Mouse (Mus musculus) embryonic facial prominence, embryonic 11.5 days (tissue): ENCODE data around the gene Aldh3b2. TPM values are rescaled to one million over a fixed set of nuclear protein-coding genes. Genes with fewer than 3 reads are reported as not detected.
A peak's percentile ranks its signal among the peaks of the same experiment; 100 is the strongest.
"Not testable (repeated sequence)": the region's sequence is repeated elsewhere in the genome, so short reads cannot be mapped to it uniquely, and the experiment has no call there.

ENCODE experiments used
- ATAC-seq: fragments of 200-750 bp; cut with Nextera tagmentation; replicated peaks from 2 replicates; pipeline ENCODE4 v1.8.0; 2017; ENCODE audit warnings: low read depth; ENCODE audit not compliant: insufficient number of reproducible peaks, low FRiP score, low TSS enrichment
- DNase-seq: peaks from one replicate; pipeline ENCODE4 v3.0.0-alpha.2; 2015; ENCODE audit warnings: low spot score
- H3K27ac ChIP-seq: fragments of 300-500 bp; sonication (generic); replicated peaks from 2 replicates; pipeline ENCODE4 v1.5.1; 2014; ENCODE audit warnings: mild to moderate bottlenecking, low read depth, low read length, control low read depth
- H3K27me3 ChIP-seq: fragments of 300-500 bp; sonication (generic); 2 replicates; pipeline ENCODE4 v1.6.1; 2014; ENCODE audit warnings: mild to moderate bottlenecking, low read length, moderate library complexity, mixed read lengths; ENCODE audit not compliant: control insufficient read depth, insufficient read depth
- H3K36me3 ChIP-seq: fragments of 300-500 bp; sonication (generic); replicated peaks from 2 replicates; pipeline ENCODE4 v1.6.1; 2014; ENCODE audit warnings: low read depth, mild to moderate bottlenecking, low read length, moderate library complexity, mixed read lengths; ENCODE audit not compliant: control insufficient read depth, insufficient read depth
- H3K4me1 ChIP-seq: fragments of 300-500 bp; sonication (generic); 2 replicates; pipeline ENCODE4 v1.6.1; 2014; ENCODE audit warnings: low read length, mixed read lengths; ENCODE audit not compliant: control insufficient read depth, insufficient read depth
- H3K4me2 ChIP-seq: fragments of 300-500 bp; sonication (generic); 2 replicates; pipeline ENCODE4 v1.6.1; 2014; ENCODE audit warnings: low read depth, mild to moderate bottlenecking, control low read depth, low read length, moderate library complexity
- H3K4me3 ChIP-seq: fragments of 300-500 bp; sonication (generic); 2 replicates; pipeline ENCODE4 v1.5.1; 2014; ENCODE audit warnings: low read depth, low read length, control low read depth
- H3K9ac ChIP-seq: fragments of 300-500 bp; sonication (generic); replicated peaks from 2 replicates; pipeline ENCODE4 v1.6.1; 2014; ENCODE audit warnings: mild to moderate bottlenecking, control low read depth, low read length
- H3K9me3 ChIP-seq: fragments of 300-500 bp; sonication (generic); replicated peaks from 2 replicates; pipeline ENCODE4 v1.6.1; 2016; ENCODE audit warnings: mild to moderate bottlenecking, low read length, inconsistent platforms, mixed read lengths; ENCODE audit not compliant: control insufficient read depth
- WGBS: fragments of 180-500 bp; shearing (Covaris S2); extraction: QIAGEN DNeasy Blood & Tissue Kit; methylation state at CpG from one replicate; pipeline ENCODE4 v1.1.7; 2014; 5-methylcytosine and 5-hydroxymethylcytosine counted together
- polyA plus RNA-seq: library from polyadenylated mRNA; unstranded; fragments of >200 nt; fragmentation: Nextera tagmentation; extraction: Ambion mirVana; gene quantifications from 2 replicates; pipeline ENCODE4 v1.2.1, GENCODE M21; 2014

Aldh3b2 gene
- polyA plus RNA-seq, 1 experiment from 2014 or later = 1.6 TPM

DNA sequence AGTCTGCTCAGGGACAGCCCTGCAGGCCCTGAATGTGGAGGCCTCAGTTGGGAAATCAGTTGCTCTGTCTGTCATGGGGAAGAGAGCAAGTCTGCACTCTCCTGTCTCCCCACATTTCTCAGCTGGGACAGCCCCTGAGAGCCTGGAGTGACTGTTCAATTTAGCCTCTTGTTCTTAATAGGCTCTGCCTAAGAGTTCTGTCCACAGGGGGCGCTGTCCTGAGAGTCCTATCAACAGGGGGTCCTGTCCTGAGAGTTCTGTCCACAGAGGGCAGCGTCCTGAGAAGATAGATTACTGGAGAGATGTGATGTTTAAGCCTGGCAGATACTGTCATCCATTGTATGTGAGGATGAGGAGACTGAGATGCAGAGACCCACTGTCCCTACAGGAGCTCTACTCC is 9.7 kb upstream of the Aldh3b2 start:
- no peaks in the 10 kb centered on the region for H3K36me3 ChIP-seq
- no peaks in the 10 kb centered on the region for H3K27me3 ChIP-seq
- no peaks in the 10 kb centered on the region for H3K9me3 ChIP-seq
- H3K9ac ChIP-seq = no peak overlapping the region
- WGBS = 18% methylated on average over 2 of the region's 2 CpGs
- no peak overlapping the region for H3K4me3 ChIP-seq
- no peaks in the 10 kb centered on the region for H3K4me1 ChIP-seq
- no peak overlapping the region for H3K4me2 ChIP-seq
- no peak overlapping the region for H3K27ac ChIP-seq
- no peak for ATAC-seq
- peak; percentile 29 for DNase-seq

DNA sequence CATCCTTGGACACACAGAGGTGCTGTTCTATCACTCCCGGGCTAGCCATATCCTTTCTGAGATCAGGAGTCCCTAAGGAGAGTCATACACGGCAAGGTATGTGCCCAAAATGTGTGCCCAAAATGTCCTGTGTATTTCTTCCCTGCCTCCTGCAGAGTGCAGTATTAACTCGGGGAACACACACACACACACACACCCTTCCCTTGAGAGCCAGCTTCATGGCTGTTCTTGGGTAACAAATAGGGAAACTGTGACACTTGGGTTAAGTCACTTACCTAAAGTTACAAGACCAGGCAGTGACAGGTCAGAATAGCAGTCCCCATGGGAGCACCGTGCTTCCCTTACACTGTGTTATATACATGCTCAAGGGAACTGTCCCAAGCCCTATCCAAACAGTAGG is 8.1 kb upstream of the Aldh3b2 start:
- no peak for DNase-seq
- no peaks in the 10 kb centered on the region for H3K9me3 ChIP-seq
- no peak overlapping the region for H3K27ac ChIP-seq
- ATAC-seq = no peak
- H3K36me3 ChIP-seq = no peaks in the 10 kb centered on the region
- H3K4me3 ChIP-seq = no peak overlapping the region
- no peak overlapping the region for H3K4me2 ChIP-seq
- H3K4me1 ChIP-seq = no peaks in the 10 kb centered on the region
- no peaks in the 10 kb centered on the region for H3K27me3 ChIP-seq
- H3K9ac ChIP-seq = no peak overlapping the region
- WGBS = 69% methylated on average over 4 of the region's 4 CpGs

DNA sequence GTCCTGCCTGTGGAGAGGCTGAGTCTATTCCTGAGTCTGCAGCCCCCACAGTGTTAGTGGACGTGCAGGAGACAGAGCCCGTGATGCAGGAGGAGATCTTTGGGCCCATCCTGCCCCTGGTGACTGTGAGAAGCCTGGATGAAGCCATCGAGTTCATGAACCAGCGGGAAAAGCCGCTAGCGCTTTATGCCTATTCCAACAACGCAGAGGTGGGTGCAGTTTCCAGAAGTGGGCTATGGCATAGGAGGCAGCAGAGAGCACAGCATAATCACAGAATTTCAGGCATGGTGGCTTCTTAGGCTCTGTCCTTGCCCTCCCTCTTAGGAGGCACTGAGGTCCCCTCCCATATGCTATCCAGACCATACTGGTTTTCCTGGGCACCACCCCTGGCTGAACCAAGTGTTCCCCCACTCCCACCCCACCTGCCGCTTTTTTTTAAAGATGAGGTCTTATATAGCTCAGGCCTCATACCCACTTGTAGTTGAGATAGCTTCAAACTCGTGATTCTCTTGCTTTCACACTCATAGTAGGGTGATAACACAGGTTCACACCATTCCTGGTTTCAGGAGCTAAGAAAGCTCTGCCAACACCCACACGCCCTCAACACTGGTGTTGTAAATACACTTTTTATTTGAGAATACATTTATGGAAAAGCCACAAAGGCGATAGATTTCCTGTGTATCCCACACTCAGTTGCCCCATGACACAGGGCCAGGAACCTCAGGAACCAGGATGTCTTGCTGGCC is 5.6 kb upstream of the Aldh3b2 start:
- no peaks in the 10 kb centered on the region for H3K9me3 ChIP-seq
- 77% methylated on average over 11 of the region's 11 CpGs for WGBS
- DNase-seq = peak; percentile 21
- H3K4me2 ChIP-seq = no peak overlapping the region
- H3K27ac ChIP-seq = no peak overlapping the region
- H3K4me3 ChIP-seq = no peak overlapping the region
- H3K4me1 ChIP-seq = no peaks in the 10 kb centered on the region
- H3K27me3 ChIP-seq = no peaks in the 10 kb centered on the region
- ATAC-seq = no peak
- H3K36me3 ChIP-seq = no peaks in the 10 kb centered on the region
- no peak overlapping the region for H3K9ac ChIP-seq

DNA sequence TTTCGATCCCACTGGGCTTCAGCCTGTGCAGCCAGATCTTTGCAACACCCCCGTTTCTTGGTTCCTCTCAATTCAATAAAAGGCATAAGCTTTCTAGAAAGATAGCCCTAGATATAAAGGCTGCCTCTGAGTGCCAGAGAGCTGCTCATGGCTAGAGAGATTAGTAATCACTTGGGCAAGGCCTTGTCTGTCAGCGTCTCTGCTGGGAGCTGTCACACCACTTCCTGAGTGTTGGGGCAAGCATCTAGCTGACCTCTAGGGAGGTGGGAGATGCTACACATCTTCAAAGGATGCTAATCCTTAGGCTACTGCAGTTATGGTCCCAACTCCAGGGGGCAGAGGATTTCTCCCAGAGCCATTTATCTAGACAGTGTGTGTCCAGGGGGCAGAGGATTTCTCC is 4.9 kb upstream of the Aldh3b2 start:
- WGBS = 65% methylated on average over 3 of the region's 3 CpGs
- Histone ChIP-seq H3K27ac (no peak overlapping the region), H3K4me3 (no peak overlapping the region), H3K4me2 (no peak overlapping the region), H3K9ac (no peak overlapping the region), H3K36me3 (no peaks in the 10 kb centered on the region), H3K4me1 (no peaks in the 10 kb centered on the region), H3K9me3 (no peaks in the 10 kb centered on the region), H3K27me3 (no peaks in the 10 kb centered on the region)
- no peak for DNase-seq
- no peak for ATAC-seq

DNA sequence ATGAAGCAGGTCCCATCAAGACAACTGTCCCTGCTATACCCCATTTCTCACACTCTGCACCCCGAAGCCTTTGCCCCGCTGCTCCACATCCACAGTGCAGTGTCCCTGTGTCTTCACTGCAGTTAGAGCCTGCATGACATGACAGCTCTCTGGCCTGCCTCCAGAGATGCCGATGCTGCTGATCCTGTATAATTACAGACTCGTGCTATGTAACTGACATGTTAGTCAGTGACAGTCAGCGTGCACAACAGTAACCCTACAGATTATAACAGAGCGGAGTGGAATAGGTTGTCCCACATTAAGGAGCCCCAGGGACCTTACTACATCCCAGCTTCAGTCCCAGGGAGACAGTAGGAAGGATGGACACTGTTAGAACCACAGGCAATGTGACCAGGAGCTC is 2.5 kb downstream of the Aldh3b2 start:
- H3K27ac ChIP-seq, H3K36me3 ChIP-seq, H3K27me3 ChIP-seq, H3K4me3 ChIP-seq, H3K4me1 ChIP-seq, H3K9ac ChIP-seq, H3K4me2 ChIP-seq, DNase-seq, ATAC-seq, H3K9me3 ChIP-seq: not testable (repeated sequence)
- WGBS = 82% methylated on average over 6 of the region's 6 CpGs

DNA sequence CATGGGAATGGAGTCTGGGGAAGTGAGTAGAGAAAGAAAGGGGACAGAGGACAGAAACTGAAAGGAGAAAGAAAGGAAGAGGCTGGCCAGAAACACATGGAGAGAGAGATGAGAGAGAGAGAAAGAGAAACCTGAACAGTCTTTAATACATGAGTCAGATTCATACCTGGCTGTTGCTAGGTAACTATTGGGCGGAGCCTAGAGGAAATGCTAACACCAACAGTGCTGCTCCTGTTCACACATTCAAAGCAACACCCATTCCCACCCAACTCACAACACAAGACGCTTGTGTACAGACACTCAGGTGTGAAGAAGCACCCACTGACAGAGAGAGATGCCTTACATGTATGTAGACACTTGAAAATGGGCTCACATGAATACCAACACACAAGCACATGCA is 3.7 kb downstream of the Aldh3b2 start:
- no peak overlapping the region for H3K4me2 ChIP-seq
- H3K4me1 ChIP-seq = no peaks in the 10 kb centered on the region
- H3K36me3 ChIP-seq = no peaks in the 10 kb centered on the region
- no peak overlapping the region for H3K4me3 ChIP-seq
- no peaks in the 10 kb centered on the region for H3K9me3 ChIP-seq
- no peak for DNase-seq
- WGBS = 79% methylated on average over 2 of the region's 2 CpGs
- H3K9ac ChIP-seq = no peak overlapping the region
- no peaks in the 10 kb centered on the region for H3K27me3 ChIP-seq
- no peak for ATAC-seq
- H3K27ac ChIP-seq = no peak overlapping the region

DNA sequence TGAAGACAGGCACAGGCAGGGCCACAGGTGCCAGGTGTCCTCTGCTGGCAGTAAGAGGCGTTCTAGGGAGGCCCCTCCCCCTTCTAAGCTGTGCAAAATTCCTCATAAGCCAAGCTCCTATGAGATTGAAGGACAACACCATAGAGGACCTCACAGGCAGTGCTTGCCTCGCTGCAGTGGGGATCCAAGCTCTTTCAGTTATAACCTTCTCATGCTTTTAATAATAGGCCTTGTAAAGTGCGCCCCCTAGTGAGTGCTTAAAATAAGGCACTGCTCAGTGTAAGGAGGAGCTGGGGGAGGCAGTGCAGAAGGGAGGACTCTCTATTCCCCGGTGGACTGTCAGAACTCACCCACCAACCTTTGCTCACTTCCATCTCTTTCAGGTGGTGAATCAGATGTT is 8.2 kb downstream of the Aldh3b2 start:
- H3K4me1 ChIP-seq = no peaks in the 10 kb centered on the region; the same call in 1 of the 2 replicates
- no peak overlapping the region for H3K27ac ChIP-seq
- peak; percentile 92 for DNase-seq
- H3K9ac ChIP-seq = no peak overlapping the region
- WGBS = 18% methylated on average over 4 of the region's 4 CpGs
- ATAC-seq = peak; percentile 40; the same call in 1 of the 2 replicates
- no peaks in the 10 kb centered on the region for H3K27me3 ChIP-seq
- no peaks in the 10 kb centered on the region for H3K9me3 ChIP-seq
- no peaks in the 10 kb centered on the region for H3K36me3 ChIP-seq
- H3K4me3 ChIP-seq = no peak overlapping the region
- H3K4me2 ChIP-seq = no peak overlapping the region

DNA sequence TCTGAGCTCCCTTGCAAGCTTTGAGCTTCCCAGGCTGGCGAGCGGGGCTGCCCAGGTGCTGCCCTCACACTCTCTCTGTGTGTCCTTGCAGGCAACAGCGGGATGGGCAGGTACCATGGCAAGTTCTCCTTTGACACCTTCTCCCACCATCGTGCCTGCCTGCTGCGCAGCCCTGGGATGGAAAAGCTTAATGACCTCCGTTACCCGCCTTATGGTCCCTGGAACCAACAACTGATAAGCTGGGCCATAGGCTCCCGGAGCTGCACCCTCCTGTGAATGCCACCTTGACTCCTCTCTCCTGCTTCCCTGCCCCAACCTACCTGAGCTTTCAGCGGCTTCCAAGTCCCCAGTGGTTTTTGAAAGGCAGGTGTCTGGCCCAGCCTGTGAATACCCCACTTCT is 8.8 kb downstream of the Aldh3b2 start:
- WGBS = 77% methylated on average over 9 of the region's 9 CpGs
- Histone ChIP-seq H3K4me2 (no peak overlapping the region), H3K4me1 (no peaks in the 10 kb centered on the region; the same call in 1 of the 2 replicates), H3K27me3 (no peaks in the 10 kb centered on the region), H3K9ac (no peak overlapping the region), H3K27ac (no peak overlapping the region), H3K4me3 (no peak overlapping the region), H3K9me3 (no peaks in the 10 kb centered on the region), H3K36me3 (no peaks in the 10 kb centered on the region)
- no peak for DNase-seq
- ATAC-seq = no peak
